Mouse (Mus musculus) testis, adult 2 months (tissue): ENCODE data around the gene Cdh7.

Experiments used
- CTCF ChIP-seq: fragments of 200-500 bp; IDR thresholded peaks from 2 replicates; pipeline ENCODE4 v1.5.1; 2012; ENCODE audit warnings: low read depth, mild to moderate bottlenecking, inconsistent platforms, low read length, moderate library complexity; ENCODE audit not compliant: control insufficient read depth, insufficient read depth, insufficient replicate concordance
- POLR2A ChIP-seq: fragments of 200-500 bp; IDR thresholded peaks from 2 replicates; pipeline ENCODE4 v1.6.1; 2012; ENCODE audit warnings: low read depth, mild to moderate bottlenecking, inconsistent platforms, low read length, moderate library complexity; ENCODE audit not compliant: control insufficient read depth

DNA sequence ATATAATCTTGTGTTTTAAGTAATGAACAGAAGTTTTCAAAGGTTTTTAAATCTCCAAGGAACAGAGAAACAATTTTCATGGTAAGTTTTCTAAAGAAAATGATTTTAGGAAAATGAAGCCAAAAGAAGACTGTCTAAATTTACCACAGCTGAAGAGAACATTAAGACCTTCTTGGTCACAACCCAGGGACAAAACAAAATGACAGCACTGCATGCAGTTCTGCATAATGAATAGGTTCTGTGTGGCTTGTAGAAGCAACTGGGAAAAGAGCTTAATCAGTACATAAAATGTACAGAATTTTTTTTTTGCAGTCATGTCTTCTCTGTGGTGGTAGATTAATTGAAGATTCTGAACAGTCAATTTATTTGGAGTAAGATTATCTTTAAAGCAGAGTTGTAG, 96.2 kb downstream of the Cdh7 start:
- no peak for TF ChIP-seq CTCF
- no peak for TF ChIP-seq POLR2A
